Mouse (Mus musculus) cerebellum, adult 2 months (tissue): ENCODE results near the gene Ntf5.

Experiments
- CTCF ChIP-seq: fragments of 200-500 bp; IDR thresholded peaks from 2 replicates; pipeline ENCODE4 v1.5.1; 2011; ENCODE audit warnings: low read depth, mild to moderate bottlenecking, control low read depth, low read length, moderate library complexity, borderline replicate concordance; ENCODE audit not compliant: insufficient read depth
- POLR2A ChIP-seq: fragments of 200-500 bp; IDR thresholded peaks from 2 replicates; pipeline ENCODE4 v1.6.1; 2011; ENCODE audit warnings: low read length, control low read depth, borderline replicate concordance; ENCODE audit not compliant: insufficient read depth

DNA sequence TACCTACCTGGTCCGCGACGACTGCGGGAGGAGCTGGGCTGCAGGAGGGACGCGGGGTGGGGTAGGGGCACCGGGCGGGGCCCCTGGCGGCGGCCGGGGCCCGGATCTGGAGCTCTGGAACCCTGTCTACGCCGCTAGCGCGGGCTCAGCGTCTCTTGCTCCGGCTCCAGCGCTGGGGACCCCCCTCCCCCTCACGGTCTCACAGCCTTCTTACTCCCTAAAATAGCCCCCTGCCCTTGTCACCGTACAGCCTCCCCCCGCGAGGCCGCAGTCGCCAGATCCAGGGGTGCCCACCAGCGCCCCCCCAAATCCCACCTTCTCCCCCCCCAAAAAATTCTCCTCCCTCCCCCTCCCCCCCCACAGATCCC, 46.9 kb upstream of the Ntf5 start, which contains the start of gene Ppfia3:
- TF ChIP-seq POLR2A = 0 out of 2 replicates have a peak, but pooled peaks have one; percentile 10
- no peak for TF ChIP-seq CTCF
